Mouse (Mus musculus) 3T3-L1 (cell line): ENCODE measurements at regions not wholly inside any gene's neighbourhood (a gene's known extent, or its start where the extent isn't known, plus 50 kb on each side); places are given as distances from the start of the nearest gene placed in this dataset.

ENCODE experiments used
- DNase-seq: peaks from one replicate; pipeline ENCODE4 v3.0.0-alpha.2; 2015; ENCODE audit warnings: low read depth, low spot score

DNA sequence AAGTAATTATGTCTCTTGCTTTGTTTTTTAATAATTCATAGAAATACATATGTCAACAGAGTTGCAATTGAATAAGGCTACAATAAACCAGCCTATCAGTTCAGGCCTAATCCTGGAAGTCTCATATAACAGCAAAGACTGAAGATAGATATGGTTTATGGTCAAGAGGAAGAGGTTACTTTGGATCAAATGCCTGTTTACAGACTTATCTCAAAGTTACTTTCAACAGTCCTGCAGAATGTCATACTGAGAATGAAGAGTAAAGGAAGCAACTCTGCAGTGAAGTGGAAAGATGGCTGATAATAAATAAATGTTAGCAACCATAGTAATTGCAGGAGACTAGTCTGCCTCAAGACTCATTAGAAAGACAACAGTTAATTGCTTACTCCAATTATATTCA, 684.8 kb upstream of the Vstm2a start:
- no peak for DNase-seq

- no peak for DNase-seq
These were observed 637.6 kb upstream of the Vstm2a start for GRCm38 (mm10) chr11:15619963-15620362.

GRCm38 (mm10) chr11:15649025-15649680, 608.4 kb upstream of the Vstm2a start:
- no peak for DNase-seq

DNA sequence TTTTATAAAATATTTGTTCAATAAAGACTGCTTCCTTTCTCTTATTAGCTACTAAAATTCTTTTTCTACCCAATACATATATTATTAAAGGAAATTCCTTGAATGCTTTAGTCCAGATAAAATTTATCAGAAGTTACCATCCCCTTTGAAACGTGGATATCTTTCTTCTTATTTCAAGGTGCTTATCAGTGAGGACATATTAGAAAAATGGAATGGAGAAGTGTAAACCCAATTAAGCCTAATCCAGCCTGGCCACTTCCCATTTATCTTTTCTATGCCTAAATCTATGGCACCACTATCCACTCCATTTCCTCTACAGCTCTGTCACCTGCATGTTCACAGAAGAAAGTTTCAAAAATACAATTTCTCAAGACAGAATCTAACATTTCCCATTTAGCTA, 568.5 kb upstream of the Vstm2a start:
- DNase-seq: no peak

DNA sequence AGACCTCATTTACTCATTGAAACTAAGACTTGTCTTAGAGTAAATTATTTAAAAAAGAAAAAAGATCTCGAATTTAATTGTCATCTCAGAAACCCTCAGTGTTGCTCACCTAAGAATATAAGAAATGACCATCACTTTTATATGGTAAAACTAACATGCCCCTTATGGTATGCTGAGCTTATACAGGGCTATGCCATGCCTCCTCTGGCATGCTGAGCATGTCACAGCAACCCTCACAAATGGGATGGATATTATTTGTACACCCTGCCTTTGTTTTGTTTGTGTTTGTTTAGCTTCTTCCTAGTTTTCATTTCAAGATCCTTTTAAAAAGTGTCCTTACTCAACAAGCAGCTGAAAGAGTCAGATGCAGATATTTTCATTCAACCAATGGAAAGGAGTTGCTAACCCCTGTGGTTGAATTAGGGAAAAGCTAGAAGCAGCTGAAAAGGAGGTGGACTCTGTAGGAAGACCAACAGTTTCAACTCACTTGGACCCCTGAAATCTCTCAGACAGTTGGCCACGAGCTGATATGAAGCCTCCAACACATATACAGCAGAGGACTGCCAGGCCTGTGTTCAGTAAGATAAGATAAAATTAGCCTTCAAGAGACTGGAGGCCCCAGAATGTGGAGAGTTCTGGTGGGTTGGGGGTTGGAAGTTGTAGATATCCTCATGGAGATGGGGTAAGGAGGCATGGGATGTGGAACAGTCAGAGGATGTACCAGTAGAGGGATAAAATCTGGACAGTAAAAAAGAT, 559.3 kb upstream of the Vstm2a start:
- DNase-seq: no peak

- DNase-seq: no peak
These were observed 541.5 kb upstream of the Vstm2a start for GRCm38 (mm10) chr11:15715987-15716386.

DNA sequence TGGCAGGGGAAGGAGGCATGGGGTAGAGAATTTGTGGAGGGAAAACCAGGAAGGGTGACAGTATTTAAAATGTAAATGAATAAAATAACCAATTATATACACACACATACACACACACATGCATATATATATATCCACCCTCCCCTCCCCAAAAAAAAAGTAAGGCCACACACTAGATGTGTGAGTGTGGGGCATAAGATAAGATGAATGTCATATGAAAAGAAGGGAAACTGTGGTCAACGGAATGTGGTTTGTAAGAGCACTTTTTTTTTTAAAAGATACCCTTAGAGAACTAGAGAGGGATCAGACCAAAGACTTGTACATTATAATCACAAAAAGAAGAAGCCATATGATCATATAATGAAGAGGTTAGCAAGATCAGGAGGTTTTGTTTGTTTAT, 540.0 kb upstream of the Vstm2a start:
- no peak for DNase-seq

GRCm38 (mm10) chr11:15737621-15738020, 519.9 kb upstream of the Vstm2a start:
- DNase-seq: no peak

GRCm38 (mm10) chr11:15756006-15756405, 501.5 kb upstream of the Vstm2a start:
- DNase-seq: no peak

DNA sequence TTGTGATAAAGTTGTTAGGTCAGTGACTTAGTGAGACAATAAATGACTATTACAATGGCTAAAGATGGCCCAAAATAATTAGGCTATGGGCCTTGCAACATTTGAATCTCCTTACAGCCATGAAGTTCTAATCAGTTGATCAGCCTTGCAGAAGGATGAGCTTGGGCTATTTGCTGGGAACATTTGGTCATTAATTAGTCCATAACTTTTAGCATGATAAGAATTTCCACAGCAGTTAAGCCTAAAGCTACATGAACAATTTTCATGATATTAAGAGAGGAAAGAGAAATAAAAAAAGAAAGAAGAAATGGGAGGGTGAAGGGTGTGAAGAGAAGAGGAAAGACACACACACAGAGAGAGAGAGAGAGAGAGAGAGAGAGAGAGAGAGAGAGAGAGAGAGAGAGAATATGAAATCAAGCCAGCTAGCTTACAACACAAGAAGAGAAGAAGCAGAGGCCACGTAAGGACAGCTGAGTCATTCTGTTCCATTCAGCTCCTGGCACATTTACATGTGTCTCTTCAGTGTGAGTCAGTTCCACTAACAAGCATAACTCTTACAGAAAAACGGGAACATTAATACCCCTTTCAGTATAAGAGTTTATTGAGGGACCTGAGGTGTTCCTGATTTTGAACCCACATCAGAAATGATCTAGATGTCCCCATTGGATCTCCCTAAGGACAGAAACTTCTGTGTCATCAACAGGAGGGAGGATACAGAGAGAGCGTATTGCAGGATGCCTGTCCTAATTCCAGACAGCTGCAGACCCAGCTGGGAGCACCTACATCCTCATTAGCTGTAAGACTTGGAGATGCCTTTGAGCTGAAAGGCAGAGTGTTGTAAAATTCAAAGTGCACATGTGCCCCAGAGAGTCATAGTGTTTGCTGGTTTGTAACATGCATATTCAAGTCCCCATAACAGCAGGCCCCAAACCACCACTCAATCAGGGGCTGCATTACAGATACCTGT, 487.6 kb upstream of the Vstm2a start:
- peak; percentile 3 for DNase-seq
